Mouse (Mus musculus): Measurements from ENCODE around the gene Parp8.

DNA sequence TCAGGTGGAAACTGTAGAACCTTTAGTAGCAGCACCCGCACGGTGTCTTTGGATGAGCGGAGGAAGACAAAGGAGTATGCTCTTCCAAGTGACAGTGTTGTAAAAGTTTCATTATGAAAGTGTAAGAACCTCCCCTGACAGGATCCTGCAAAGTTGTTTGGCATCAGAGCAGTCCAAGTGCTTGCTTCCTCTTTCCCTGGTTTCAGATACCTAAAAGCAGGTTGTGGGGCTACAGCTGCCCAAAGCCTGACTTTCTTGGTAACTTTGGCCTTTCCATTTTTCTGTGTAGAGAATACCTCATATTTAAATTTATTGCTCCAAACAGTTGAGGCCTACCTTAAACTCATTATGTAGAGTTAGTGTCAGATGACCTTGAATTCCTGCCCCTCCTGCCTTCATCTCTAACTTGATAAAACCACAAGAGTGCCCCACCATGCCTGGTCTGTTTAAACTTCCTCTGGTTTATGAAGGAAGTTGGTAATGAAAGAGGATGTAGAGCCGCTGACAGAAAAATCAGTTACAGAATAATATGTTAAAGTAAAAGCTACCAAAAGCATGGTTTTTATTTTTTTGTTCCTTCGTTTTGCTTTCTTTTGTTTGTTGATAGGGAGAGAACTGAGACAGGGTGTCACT, 8.5 kb upstream of the Parp8 start:
- no peak for TF ChIP-seq CTCF (IDR thresholded peaks at IDR 0.05; ENCODE audit: borderline replicate concordance, insufficient read depth, low read length)
- TF ChIP-seq POLR2A (IDR thresholded peaks at IDR 0.05; ENCODE audit: low read depth, low read length) = no peak

Measured in embryonic fibroblast, embryonic 13.5 days (primary cell).